25 mouse cellular contexts compared by ENCODE assay signal in genomic region chr4:120069582-120069980, GRCm38 (mm10). TPM values are rescaled to one million over a fixed set of nuclear protein-coding genes. Genes with fewer than 3 reads are reported as not detected.
"Had no signal": no experiment of that assay in that cellular context is flagged by ENCODE, and none has a peak within 500 bp of the region (broad histone marks: within the 10 kb centered on the region; RNA-seq: fewer than 3 reads in every experiment).

No protein-coding gene starts in this region.

- H3K9me3 ChIP-seq: limb, embryonic 10.5 days; liver, embryonic 13.5 days; lung, embryonic 15.5 days; megakaryocyte, embryonic 14.5 days; midbrain, embryonic 12.5 days; neural tube, embryonic 15.5 days; stomach, embryonic 15.5 days had no signal

- H3K27ac ChIP-seq: left cerebral cortex, adult 2 months; limb, embryonic 10.5 days; liver, embryonic 13.5 days; lung, embryonic 15.5 days; macrophage; midbrain, embryonic 12.5 days; neural tube, embryonic 15.5 days; stomach, embryonic 15.5 days had no signal

- H3K36me3 ChIP-seq: limb, embryonic 10.5 days; liver, embryonic 13.5 days; lung, embryonic 15.5 days; midbrain, embryonic 12.5 days; neural tube, embryonic 15.5 days; stomach, embryonic 15.5 days had no signal

- DNase-seq: kidney, postnatal 25 days; liver, embryonic 13.5 days; liver, postnatal 0 days; lung, postnatal 14 days; right cerebral cortex, adult 18-20 months; right cerebral cortex, postnatal 4 days; spleen, adult 18-20 months; thymus, adult 2 months; thymus, postnatal 25 days had no signal

- H3K9ac ChIP-seq: liver, embryonic 13.5 days; liver, postnatal 0 days; lung, embryonic 15.5 days; midbrain, embryonic 12.5 days; neural tube, embryonic 15.5 days; stomach, embryonic 15.5 days had no signal

- H3K4me2 ChIP-seq: liver, embryonic 13.5 days; lung, embryonic 15.5 days; midbrain, embryonic 12.5 days; neural tube, embryonic 15.5 days; stomach, embryonic 15.5 days had no signal

- H3K27me3 ChIP-seq: liver, embryonic 13.5 days; lung, embryonic 15.5 days; midbrain, embryonic 12.5 days; stomach, embryonic 15.5 days had no signal

- H3K4me3 ChIP-seq: left cerebral cortex, adult 2 months; limb, embryonic 10.5 days; liver, embryonic 13.5 days; lung, embryonic 15.5 days; megakaryocyte, embryonic 14.5 days; midbrain, embryonic 12.5 days; neural tube, embryonic 15.5 days; stomach, embryonic 15.5 days had no signal

- H3K4me1 ChIP-seq: liver, embryonic 13.5 days had no signal

RNA-seq across cellular contexts. Expression of gene AL607142.1, which starts 4.8 kb away (rescaled TPM):
- total RNA-seq: layer of hippocampus, postnatal 25 days; left cerebral cortex, adult 2 months; left cerebral cortex, postnatal 14 days; midbrain, postnatal 0 days had no signal
- polyA plus RNA-seq: kidney, embryonic 16.5 days; limb, embryonic 10.5 days; limb, embryonic 14.5 days; liver, embryonic 13.5 days; liver, postnatal 0 days; lung, embryonic 15.5 days; macrophage; midbrain, embryonic 12.5 days; midbrain, postnatal 0 days; neural tube, embryonic 11.5 days; neural tube, embryonic 15.5 days; stomach, embryonic 15.5 days; testis, adult 2 months; thymus, adult 2 months; urinary bladder, adult 2 months had no signal
